In the genomic region with DNA sequence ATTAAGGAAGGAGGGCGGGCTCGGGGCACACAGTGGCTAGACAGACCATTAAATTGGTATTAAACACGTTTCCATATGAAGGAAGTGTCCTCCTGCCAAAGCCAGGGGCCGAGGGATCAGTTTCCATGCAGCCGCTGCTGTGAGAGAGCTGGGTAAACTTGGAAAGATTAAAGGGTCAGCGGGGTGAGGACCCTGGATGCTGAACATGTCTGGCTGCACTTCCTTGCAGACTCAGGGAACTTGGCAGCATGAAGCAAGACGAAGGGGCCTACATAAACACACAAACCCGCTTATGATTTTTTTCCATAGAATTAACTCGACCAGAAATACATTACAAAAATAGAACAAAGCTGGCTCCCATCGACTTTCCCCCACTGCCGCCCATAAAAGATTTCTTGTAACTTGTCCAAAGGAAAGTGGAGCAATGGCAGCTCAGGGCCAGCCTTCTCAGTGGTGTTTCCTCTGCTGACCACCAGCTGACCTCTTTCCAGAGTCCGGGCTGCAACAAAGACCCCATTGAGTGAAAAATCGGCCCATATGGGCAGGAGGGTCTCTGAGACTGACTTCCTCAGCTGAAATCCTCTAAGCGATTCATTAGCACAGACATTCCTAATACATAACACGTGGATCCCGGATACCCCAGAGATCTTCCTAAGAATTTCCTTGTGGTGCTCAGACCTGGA, we compare ENCODE assay signal across 9 mouse cellular contexts.
A peak's percentile ranks its signal among the peaks of the same experiment; 100 is the strongest.
DNase-seq lines count a peak whose midpoint lies in the region; ATAC-seq lines count a peak whose summit lies in the region.
"Had no signal": no experiment of that assay in that cellular context is flagged by ENCODE, and none has a peak within 500 bp of the region (broad histone marks: within the 10 kb centered on the region; RNA-seq: fewer than 3 reads in every experiment).

No protein-coding gene starts in this region.

- H3K27me3 ChIP-seq in heart, embryonic 10.5 days (ENCODE audit: insufficient read depth, poor library complexity, severe bottlenecking): no peaks in the 10 kb centered on the region
- no peaks in the 10 kb centered on the region for H3K27me3 ChIP-seq in lung, embryonic 16.5 days (ENCODE audit: control insufficient read depth, insufficient read depth, low read depth, low read length)
- H3K27me3 ChIP-seq in limb, embryonic 11.5 days (ENCODE audit: control insufficient read depth, insufficient read depth, low read length): no peaks in the 10 kb centered on the region
- H3K27me3 ChIP-seq in stomach, embryonic 16.5 days (ENCODE audit: control insufficient read depth, insufficient read depth, low read length): no peaks in the 10 kb centered on the region

- no peak overlapping the region for H3K4me2 ChIP-seq in lung, embryonic 16.5 days (ENCODE audit: low read depth, low read length)
- H3K4me2 ChIP-seq in limb, embryonic 11.5 days (ENCODE audit: low read depth, severe bottlenecking): no peak overlapping the region
- H3K4me2 ChIP-seq in stomach, embryonic 16.5 days (ENCODE audit: low read depth, low read length): peak overlapping the region; percentile 21; the same call in 1 of the 2 replicates

- peak overlapping the region; percentile 74 for H3K27ac ChIP-seq in heart, embryonic 10.5 days
- peak overlapping the region; percentile 82 for H3K27ac ChIP-seq in lung, embryonic 16.5 days (ENCODE audit: low read length)
- H3K27ac ChIP-seq in limb, embryonic 11.5 days (replicated peaks; ENCODE audit: low read depth, low read length): peak overlapping the region; percentile 90
- H3K27ac ChIP-seq in stomach, embryonic 16.5 days (ENCODE audit: low read length): peak overlapping the region; percentile 92
- H3K27ac ChIP-seq: layer of hippocampus, adult 2 months had no signal

- no peak for DNase-seq in heart, embryonic 10.5 days (ENCODE audit: low spot score)
- DNase-seq in heart, adult 8-10 months (ENCODE audit: low spot score): no peak
- DNase-seq in lung, postnatal 10 days: no peak
- peak; percentile 80 for DNase-seq in limb, embryonic 11.5 days (ENCODE audit: low spot score)
- DNase-seq in spleen, adult 12 weeks (ENCODE audit: low spot score): no peak

- peak; percentile 94 for ATAC-seq in lung, embryonic 16.5 days (ENCODE audit: low read depth)
- ATAC-seq in limb, embryonic 11.5 days (ENCODE audit: insufficient number of reproducible peaks, low FRiP score, low TSS enrichment, low read depth): peak; percentile 85
- ATAC-seq in stomach, embryonic 16.5 days (ENCODE audit: insufficient read depth, low FRiP score): peak; percentile 83
- no peak for ATAC-seq in inflammation-experienced regulatory T-cells, adult 6 months

- no peak overlapping the region for H3K9ac ChIP-seq in lung, embryonic 16.5 days (ENCODE audit: low read length)
- H3K9ac ChIP-seq in limb, embryonic 11.5 days (ENCODE audit: low read length): no peak overlapping the region
- H3K9ac ChIP-seq in stomach, embryonic 16.5 days (ENCODE audit: low read length): no peak overlapping the region

- WGBS in heart, embryonic 10.5 days: 46% methylated on average over 16 of the region's 16 CpGs
- 14% methylated on average over 16 of the region's 16 CpGs for WGBS in lung, embryonic 16.5 days
- 14% methylated on average over 16 of the region's 16 CpGs for WGBS in limb, embryonic 11.5 days
- WGBS in stomach, embryonic 16.5 days: 22% methylated on average over 16 of the region's 16 CpGs

- peaks cover 23% of the 10 kb centered on the region for H3K4me1 ChIP-seq in heart, embryonic 10.5 days
- peaks cover 18% of the 10 kb centered on the region for H3K4me1 ChIP-seq in lung, embryonic 16.5 days (replicated peaks; ENCODE audit: control insufficient read depth, insufficient read depth, low read length)
- peaks cover 17% of the 10 kb centered on the region for H3K4me1 ChIP-seq in limb, embryonic 11.5 days (ENCODE audit: control insufficient read depth, insufficient read depth, low read length)
- peaks cover 12% of the 10 kb centered on the region for H3K4me1 ChIP-seq in stomach, embryonic 16.5 days (ENCODE audit: control insufficient read depth, insufficient read depth, low read length)

- no peaks in the 10 kb centered on the region for H3K36me3 ChIP-seq in heart, embryonic 10.5 days
- no peaks in the 10 kb centered on the region for H3K36me3 ChIP-seq in lung, embryonic 16.5 days (ENCODE audit: control insufficient read depth, insufficient read depth, low read length)
- no peaks in the 10 kb centered on the region; the same call in 1 of the 2 replicates for H3K36me3 ChIP-seq in limb, embryonic 11.5 days (ENCODE audit: control insufficient read depth, insufficient read depth, low read length)
- no peaks in the 10 kb centered on the region for H3K36me3 ChIP-seq in stomach, embryonic 16.5 days (ENCODE audit: control insufficient read depth, insufficient read depth, low read length)

- H3K4me3 ChIP-seq in heart, embryonic 10.5 days: no peak overlapping the region
- H3K4me3 ChIP-seq in lung, embryonic 16.5 days (ENCODE audit: low read length): no peak overlapping the region
- H3K4me3 ChIP-seq in limb, embryonic 11.5 days (ENCODE audit: low read depth, low read length): no peak overlapping the region
- H3K4me3 ChIP-seq in stomach, embryonic 16.5 days (replicated peaks; ENCODE audit: low read length): no peak overlapping the region
- H3K4me3 ChIP-seq: layer of hippocampus, adult 2 months had no signal

- H3K9me3 ChIP-seq in heart, embryonic 10.5 days: no peaks in the 10 kb centered on the region
- no peaks in the 10 kb centered on the region for H3K9me3 ChIP-seq in lung, embryonic 16.5 days (ENCODE audit: control insufficient read depth, low read length)
- H3K9me3 ChIP-seq in limb, embryonic 11.5 days (ENCODE audit: control insufficient read depth, low read length): no peaks in the 10 kb centered on the region
- no peaks in the 10 kb centered on the region for H3K9me3 ChIP-seq in stomach, embryonic 16.5 days (replicated peaks; ENCODE audit: control insufficient read depth, low read length)
